Mouse (Mus musculus): ENCODE measurements around the gene C1galt1. TPM values are rescaled to one million over a fixed set of nuclear protein-coding genes. Genes with fewer than 3 reads are reported as not detected.

Gene C1galt1
- total RNA-seq (2015; ENCODE audit: low replicate concordance) = 59.1 and 64.6 TPM in 2 replicates
- total RNA-seq (2017; ENCODE audit: low replicate concordance) = 45.3 and 47.6 TPM in 2 replicates

DNA sequence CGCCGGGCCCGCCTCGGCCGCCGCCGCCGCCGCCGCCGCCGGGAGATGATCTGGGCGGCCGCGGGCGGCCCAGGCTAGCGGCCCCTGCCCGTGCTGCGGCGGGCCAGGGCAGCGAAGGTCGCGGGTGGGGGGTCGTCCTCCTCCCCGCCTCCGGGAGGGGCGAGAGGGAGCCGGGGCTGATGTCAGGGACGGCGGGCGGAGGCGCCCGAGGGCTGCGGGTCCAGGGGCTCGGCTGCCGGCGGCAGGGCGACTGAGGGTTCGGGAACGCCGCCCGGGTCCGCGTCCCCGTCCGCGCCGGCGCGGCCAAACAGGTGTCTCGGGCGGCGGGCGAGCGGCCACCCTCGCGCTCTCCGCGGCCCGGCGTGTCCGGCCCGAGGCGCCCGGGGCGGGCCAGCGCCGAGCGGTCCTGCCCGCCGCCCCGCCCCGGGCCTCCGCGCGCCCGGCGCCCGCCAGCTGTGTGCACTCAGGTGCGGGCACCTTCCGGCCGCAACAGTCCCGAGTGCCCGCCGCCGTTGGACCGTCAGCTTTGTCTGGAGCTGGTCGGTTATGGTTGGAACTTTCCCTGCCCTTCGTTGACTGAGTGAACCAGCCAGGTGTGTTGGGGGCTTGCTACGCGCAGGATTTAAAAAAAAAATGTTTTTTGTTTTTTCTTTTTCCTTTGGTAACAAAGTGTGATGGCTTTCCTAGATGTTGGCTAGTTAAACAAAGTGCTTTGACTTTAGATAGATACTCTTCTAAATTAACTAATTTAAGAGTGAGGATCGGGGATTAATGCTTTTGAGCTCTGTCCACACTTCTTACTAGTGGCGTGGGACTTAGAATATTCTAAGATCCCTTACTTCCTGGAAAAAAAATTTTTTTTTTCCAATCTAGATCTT is at the start of gene C1galt1:
C1galt1 (plus strand) TSS at position 41 of the 878 bp plus-strand sequence.
- ATAC-seq (replicated peaks; ENCODE audit: low FRiP score, poor library complexity, severe bottlenecking) = peak; percentile 68

DNA sequence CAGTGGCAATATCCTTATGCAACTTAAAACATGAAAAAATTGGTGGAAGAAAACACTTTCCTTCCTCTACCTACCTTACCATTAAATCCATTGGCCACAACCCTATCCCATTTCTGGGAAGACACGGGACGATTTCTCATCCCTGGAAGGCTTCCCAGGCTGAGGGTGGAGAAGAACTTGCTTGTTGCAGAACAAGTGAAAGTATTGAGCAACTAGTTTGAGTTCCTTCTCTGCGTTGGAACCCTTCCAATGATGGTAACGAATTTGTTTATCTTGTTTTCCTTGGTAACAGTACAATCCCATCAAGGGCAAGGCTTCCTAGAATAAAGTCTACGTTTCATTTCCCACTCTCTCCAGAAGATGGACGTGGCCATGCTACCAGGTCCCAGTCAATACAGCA is 44.7 kb upstream of the C1galt1 start:
- no peak for ATAC-seq (replicated peaks; ENCODE audit: low FRiP score, poor library complexity, severe bottlenecking)

DNA sequence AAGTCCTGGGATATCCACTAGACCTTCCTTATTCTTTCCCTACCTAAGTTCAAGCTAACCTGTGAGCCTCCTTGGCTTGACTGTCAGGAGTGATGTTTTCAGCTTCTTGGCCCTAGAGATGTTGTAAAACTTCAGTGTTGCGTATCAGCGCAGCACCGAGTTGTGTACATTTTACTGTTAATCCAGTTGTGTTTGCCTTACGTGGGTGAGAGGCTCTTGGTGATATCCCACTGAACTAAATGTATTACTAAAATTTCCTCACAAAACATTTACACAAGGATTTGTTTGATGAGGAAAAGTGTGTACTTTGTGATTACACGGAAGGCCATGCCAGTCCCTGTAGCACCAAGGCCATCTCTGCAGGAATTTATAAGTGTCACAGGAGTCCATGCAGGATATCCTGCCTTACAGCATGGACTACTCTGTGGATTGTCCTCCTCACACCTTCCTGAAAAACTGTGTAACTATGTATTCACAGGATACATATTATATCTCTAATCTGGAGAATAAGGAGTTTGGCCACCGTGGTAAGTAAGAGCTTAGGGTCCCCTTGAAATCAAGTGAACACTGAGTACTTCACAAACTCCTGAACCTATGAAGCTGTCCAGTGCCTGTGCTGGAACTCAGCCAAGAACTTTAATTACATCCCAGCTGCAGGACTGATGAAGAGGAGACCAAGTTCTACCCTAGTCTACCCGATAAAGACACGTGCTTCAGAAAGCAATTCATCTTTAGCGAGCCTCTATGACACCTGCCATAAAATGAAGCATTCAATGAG is 40.7 kb upstream of the C1galt1 start:
- no peak for ATAC-seq (replicated peaks; ENCODE audit: low FRiP score, poor library complexity, severe bottlenecking)

DNA sequence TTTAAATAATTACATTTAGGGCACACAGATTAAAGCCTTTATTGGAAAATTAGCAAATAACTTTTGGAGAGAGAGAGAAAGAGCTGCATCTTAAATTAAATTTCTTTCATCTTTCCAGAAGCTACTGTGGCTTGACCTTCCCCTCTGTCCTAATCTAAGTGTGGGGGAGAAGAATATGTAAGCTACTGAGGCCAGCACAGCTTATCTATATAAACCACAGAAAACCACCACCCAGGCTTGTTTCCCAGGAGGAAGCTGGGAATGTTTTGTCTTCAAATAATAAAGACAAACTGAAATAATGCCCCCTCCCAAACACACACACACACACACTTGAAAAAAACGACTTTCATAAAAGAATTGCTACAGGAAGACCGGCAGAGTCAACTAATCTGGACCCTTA is 30.5 kb upstream of the C1galt1 start:
- no peak for ATAC-seq (replicated peaks; ENCODE audit: low FRiP score, poor library complexity, severe bottlenecking)

DNA sequence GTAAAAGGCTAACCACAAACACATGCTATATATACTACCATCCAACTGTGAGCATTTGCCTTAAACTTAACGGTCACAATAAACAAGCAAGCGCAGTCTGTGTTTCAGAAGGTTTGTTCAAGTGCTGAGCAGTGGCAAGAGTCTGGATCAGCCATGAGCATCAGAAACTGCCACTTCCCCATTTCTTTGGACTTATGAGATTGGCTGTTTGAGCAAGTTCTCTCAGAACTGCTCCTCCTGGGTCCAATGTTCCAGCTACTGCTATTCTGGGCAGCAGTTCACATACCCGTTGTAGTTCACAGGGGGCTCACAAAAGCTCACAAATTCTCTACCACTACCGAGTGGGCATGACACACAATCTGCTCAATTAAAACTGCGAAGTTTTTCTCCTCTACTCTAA is 28.4 kb upstream of the C1galt1 start:
- ATAC-seq (replicated peaks; ENCODE audit: low FRiP score, poor library complexity, severe bottlenecking) = no peak

DNA sequence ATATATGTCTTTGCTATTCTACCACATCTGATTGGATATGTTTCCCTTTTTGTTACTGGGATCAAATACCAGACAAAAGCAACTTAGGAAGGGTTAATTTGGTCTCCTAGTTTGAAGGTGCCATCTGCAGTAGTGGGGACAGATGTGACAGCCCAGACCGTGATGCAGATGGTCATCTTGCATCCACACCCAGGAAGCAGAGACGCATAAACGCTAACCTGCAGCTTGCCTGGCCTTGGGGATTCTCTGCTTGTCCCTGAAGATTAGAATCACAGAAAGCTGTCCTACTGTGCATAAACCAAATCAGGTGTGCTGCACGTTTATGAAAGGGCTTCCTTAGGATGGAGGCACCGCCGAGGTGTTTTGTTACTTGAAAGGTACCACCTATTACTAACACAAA is 22.0 kb upstream of the C1galt1 start:
- ATAC-seq (replicated peaks; ENCODE audit: low FRiP score, poor library complexity, severe bottlenecking) = no peak

DNA sequence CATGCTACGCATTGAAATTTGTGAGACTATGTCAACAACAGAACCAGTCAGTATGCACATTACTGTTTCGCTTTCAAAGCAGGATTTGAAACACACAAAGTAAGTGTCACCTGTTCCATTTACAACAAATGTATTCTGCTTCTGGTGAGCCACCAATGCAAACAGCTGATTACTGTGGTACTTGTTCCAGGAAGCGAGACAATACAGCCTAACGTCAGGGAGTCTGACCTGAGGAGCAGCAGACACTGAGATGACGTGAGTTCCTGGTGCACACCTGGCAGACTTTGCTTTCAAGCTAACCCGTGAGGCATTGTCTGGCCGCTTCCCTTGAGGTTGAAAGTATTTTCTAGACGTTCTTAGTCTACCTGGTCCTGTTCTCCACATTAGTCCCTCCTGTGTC is 13.8 kb upstream of the C1galt1 start:
- no peak for ATAC-seq (replicated peaks; ENCODE audit: low FRiP score, poor library complexity, severe bottlenecking)

DNA sequence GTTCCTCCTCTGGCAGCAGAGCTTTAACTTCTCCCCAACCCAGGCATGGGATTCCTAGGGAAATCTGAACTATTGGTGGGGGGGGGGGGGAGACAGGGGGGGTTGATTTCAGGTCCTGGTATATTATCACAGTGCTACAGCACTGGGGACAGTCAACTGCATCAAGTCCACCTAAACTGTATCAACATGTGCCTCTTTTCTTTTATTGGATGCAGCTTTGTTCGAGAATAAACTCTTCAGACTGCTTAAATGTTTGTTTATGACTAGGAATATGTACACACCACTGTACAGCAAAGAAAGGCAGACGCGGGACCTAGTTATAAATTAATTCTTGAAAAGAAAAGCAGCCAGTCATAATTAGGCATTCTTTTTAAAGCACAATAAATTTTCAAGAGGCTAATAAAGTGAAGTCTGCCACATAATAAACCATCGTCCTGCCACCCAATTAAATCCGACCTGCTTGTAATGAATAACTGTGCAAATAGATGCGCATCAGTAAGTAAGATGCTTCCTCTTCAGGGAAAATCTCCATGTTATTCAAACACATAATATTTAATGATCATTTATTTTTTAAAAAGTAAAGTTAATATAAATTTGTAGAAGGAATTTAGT is 12.0 kb upstream of the C1galt1 start:
- ATAC-seq (replicated peaks; ENCODE audit: low FRiP score, poor library complexity, severe bottlenecking) = no peak

DNA sequence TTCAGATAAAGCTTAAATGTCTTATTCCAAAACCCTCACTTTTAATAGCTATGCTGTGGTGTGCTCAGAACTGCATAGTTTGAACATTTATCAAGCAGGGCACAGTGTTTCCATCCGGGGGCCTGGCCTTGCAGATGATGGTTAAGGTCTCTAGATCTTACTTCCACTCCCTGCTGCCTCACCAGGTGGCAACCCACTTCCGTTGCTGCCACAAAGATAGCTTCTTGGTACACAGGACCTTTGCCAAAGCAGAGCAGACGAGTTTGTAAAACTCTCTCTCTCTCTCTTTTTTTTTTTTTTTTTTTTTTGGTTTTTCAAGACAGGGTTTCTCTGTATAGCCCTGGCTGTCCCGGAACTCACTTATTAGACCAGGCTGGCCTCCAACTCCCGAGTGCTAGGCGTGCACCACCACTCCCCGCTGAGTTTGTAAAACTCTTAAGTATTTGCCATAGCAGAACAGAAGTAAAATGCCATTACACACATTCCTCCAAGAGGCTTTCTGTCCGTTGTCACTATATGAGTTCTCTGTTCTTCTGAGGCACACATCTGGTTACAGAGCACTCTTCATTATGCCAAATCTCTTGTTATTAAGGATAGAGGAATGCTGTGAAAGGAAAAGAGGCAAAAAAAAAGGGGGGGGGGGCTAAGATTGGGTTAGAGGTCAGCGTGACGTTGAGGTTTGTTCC is 773 bp upstream of the C1galt1 start:
- 0 out of 2 replicates have a peak, but pooled peaks have one; percentile 4 for ATAC-seq (replicated peaks; ENCODE audit: low FRiP score, poor library complexity, severe bottlenecking)

DNA sequence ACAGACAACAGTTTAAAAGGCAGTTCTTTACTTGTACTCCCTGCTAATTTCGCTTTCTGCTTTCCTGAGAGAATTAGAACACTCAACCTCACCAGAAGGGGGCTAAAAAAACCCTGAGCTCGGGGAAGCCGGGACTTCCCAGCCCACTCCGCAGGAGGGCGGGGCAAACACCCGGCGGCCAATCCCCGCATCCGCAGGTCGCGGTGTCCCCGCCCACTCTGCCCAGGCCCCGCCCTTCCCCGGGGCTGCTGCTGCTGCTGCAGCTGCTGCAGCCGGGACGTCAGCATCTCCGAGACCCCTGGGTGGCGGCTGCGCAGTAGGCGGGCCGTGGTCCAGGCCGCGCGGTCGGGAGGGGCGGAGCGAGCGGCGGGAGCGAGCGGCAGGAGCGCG is 235 bp upstream of the C1galt1 start:
- ATAC-seq (replicated peaks; ENCODE audit: low FRiP score, poor library complexity, severe bottlenecking) = peak; percentile 95

DNA sequence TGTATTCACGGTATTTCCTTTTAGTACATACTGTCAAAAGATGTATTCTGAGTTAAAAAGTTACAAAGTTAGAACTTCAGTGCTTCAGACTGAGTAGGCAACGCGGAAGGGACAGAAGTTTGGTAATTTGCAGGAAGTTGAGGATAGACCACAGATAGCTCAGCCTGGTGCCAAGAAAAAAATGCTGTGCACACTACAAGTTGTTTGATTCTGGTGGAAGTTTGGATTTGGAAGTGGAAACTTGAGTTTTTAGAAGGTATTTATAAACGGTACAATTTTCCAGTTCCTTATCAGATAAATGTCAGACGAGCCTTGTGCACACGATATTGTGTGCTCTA is 1.0 kb downstream of the C1galt1 start:
- ATAC-seq (replicated peaks; ENCODE audit: low FRiP score, poor library complexity, severe bottlenecking) = no peak; the same call in 1 of the 2 replicates

DNA sequence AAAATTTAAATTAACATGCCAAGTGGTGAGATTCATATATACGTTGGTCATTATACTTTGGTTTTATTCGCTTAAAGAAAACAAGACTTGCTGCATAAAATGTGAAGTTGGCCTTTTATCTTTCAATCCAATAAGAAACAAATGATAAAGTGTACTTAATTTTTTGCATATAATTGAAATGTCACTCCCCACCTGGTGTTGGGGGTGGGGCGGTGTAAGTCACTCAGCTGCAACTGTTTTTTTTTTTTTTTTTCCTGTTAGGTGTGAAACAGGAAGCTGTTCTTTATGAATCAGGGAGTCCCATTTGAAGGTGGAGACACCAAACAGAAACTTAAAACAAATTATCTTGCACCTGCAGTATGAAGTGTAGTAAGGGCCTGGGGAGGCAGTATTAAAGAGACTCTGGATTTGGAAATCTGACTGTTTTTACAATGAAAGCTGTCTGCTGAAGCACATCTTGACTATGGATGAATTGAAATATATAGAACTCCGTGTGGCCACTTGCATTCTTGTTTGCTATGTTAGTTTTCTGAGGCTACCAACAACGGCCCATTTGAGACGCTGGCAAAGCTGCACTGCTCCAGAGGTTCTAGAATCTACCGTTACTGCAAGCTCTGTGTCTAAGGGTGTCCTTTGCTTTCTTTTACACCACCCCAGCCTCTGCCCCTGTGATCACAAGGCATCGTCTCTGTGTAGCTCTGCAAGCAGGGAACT is 2.2 kb downstream of the C1galt1 start:
- ATAC-seq (replicated peaks; ENCODE audit: low FRiP score, poor library complexity, severe bottlenecking) = no peak

DNA sequence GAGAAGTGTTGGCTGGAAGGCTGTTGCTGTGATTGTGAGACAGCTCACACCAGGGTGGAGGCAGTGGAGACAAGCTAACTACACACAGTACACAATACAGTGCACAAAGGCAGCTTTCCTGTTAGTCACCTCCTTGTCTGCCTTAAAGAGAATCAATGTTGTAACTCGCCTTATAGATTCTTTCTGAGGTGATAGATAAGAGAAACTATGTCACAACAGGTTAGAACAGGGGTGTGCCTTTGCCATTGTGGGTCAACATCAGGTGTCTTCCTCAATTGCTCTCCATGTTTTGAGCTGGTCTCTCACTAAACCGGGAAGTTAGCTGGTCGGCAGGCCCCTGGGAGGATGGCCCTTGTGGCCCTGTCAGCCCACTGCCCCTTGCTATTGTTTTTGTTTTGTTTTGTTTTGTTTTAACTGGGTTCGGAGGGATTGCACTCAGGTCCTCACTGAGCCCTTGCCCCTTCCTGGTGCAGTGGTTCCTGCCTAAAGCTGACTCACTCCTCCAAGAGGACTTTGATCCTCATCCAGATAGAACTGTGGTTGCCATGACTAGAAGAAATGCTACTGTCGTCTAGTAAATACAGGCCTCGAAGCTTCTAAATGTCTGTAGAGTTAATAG is 3.4 kb downstream of the C1galt1 start:
- no peak for ATAC-seq (replicated peaks; ENCODE audit: low FRiP score, poor library complexity, severe bottlenecking)

DNA sequence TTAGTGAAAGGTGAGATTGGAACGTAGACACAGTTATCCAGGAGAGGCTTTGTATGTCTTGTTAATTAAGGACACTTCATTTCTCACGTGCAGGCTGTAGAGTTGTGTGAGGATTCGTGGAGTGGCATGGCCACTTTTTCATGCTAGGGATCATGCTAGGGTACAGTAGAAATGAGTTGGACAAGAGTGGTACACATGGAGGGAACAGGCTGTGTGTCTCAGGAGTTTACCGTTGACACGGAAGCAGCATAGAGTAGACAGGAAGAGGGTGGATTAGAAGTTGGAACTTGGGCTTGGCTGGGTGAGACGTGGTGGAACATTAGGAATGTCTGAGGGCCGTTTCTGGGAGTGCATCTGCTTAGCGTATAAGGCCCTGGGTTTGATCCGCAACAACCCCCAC is 4.1 kb downstream of the C1galt1 start:
- ATAC-seq (replicated peaks; ENCODE audit: low FRiP score, poor library complexity, severe bottlenecking) = no peak

DNA sequence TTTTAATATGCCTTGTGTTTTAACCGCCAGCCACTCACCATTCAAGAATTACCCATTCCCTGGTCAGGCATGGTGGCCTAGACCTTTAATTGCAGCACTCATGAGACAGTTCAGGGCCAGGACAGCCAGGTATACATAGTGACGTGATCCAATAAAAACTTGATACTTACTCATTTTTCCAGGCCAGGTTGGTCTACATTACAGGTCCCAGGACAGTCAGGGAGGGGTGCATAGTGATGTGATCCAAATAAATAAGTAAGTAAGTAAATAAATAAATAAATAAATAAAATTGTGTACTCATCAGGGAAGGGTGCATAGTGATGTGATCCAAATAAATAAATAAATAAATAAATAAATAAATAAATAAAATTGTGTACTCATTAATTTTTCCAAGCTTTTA is 6.4 kb downstream of the C1galt1 start:
- no peak for ATAC-seq (replicated peaks; ENCODE audit: low FRiP score, poor library complexity, severe bottlenecking)

DNA sequence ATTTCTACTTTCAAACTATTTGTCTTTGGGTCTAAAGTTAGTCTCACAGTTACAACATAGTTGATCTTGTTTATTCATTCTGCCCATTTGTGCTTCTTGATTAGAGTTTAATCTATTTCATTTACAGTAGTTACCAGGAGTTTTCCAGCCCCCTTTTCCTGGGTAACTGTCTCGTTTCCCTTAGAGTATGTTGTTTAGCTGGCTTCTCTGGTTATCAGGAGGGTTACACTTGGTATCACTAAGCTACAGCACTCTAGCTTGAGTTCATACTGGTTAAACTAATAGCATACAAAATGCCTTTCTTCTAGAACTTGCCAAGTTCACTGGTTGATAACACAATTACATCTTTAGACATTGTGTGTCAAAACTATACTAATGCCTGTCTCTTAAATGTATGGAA is 8.3 kb downstream of the C1galt1 start:
- no peak for ATAC-seq (replicated peaks; ENCODE audit: low FRiP score, poor library complexity, severe bottlenecking)

DNA sequence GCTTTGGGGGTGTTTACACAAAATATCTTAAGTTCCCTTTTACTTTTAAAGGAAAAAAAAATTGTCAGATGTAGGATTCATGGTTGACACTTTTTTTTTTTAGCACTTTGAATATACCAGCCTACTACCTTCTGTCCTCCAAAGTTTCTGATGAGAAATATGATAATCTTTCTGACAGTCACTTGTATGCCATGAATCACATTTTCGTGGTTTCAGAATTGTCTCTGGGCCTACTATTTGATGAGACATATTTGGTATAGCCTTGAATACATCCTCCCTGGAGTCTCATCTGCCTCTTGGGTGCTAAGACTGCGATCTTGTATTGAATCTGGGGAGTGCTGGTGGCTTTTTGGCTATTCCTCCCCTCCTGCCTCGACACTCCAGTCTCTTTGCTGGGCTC is 8.8 kb downstream of the C1galt1 start:
- no peak for ATAC-seq (replicated peaks; ENCODE audit: low FRiP score, poor library complexity, severe bottlenecking)

DNA sequence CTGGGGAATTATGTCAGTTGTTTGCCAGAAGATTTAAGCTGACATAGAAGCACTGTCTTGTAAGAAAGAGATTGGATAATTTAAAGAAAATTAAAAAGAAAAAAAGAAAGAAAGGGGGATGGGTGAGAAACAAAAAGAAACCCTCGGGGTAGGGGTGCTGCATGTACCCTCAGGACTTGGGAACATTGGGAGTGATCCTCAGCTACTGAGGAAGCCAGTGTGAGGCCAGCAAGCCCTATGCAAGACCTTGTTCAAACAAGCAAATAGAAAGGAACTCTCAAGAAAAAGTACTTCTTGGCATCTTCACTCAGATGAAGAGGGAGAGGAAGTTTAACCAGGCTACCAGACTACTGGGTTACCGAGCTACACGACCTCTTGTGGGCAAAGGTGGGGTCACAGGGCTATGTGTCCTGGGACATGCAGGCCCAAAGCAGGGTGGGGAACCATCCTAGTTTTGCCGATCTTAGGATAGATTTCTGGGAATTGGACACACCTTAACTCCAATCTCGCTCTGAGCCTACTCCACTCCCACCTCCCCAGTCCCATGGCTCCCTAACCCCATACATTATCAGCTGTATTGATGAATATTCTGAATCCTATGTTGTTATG is 12.1 kb downstream of the C1galt1 start:
- peak; percentile 72; the same call in 1 of the 2 replicates for ATAC-seq (replicated peaks; ENCODE audit: low FRiP score, poor library complexity, severe bottlenecking)
